Mouse (Mus musculus): Measurements from ENCODE around the gene Chst11. TPM values are rescaled to one million over a fixed set of nuclear protein-coding genes. Genes with fewer than 3 reads are reported as not detected.

Chst11 gene
- total and polyA plus RNA-seq, 3 experiments: 3.1 to 10.6 TPM; not detected in 1

DNA sequence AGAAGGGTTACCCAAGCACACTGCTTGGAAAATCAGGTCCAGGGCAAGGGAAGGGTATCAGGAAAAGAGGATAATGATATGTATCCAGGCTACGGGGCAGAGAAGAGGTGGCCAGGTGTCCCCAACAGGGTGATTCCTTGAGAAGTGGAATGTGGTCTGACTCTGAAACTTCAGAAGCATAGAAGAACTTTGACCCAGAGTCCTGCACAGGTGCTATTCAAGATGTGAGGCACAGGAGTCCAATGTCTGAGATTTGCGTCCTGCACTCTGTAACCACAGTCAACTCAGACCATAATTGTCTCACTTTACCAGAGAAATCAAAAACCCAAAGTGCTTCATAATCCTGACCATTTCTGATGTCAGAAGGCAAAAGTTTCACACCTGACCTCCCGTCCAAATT, 139.3 kb downstream of the Chst11 start:
- Histone ChIP-seq H3K9me3 (replicated peaks; ENCODE audit: insufficient read depth, low read length) (no peaks in the 10 kb centered on the region), H3K36me3 (ENCODE audit: control insufficient read depth in 1 of 2, insufficient read depth in 2 of 2, low read length in 2 of 2) (no peaks in the 10 kb centered on the region), H3K4me1 (ENCODE audit: control insufficient read depth in 1 of 2, insufficient read depth in 2 of 2, low read length in 2 of 2) (no peaks in the 10 kb centered on the region), H3K27me3 (ENCODE audit: control insufficient read depth in 1 of 2, insufficient read depth in 2 of 2, low read length in 2 of 2) (no peaks in the 10 kb centered on the region), H3K9ac (ENCODE audit: control insufficient read depth, low read depth, low read length, poor library complexity, severe bottlenecking) (no peak overlapping the region), H3K4me3 (ENCODE audit: control insufficient read depth in 1 of 2, insufficient read depth in 1 of 2, low read depth in 2 of 2, low read length in 2 of 2) (no peak overlapping the region), H3K27ac (ENCODE audit: control insufficient read depth, low read depth, low read length) (no peak overlapping the region), H3K79me2 (ENCODE audit: control insufficient read depth, insufficient read depth, low read length, poor library complexity) (no peaks in the 10 kb centered on the region)
- no peak for DNase-seq (ENCODE audit: low read depth, low spot score)
- no peak for TF ChIP-seq ETS1 (IDR thresholded peaks at IDR 0.05; ENCODE audit: low read depth, low read length)
- TF ChIP-seq BHLHE40 (IDR thresholded peaks at IDR 0.05; ENCODE audit: borderline replicate concordance, low read depth, low read length): no peak
- no peak for TF ChIP-seq ZNF384 (IDR thresholded peaks at IDR 0.05; ENCODE audit: low read depth, low read length)
- no peak for TF ChIP-seq ZC3H11A (IDR thresholded peaks at IDR 0.05; ENCODE audit: low read depth, low read length)
- no peak for TF ChIP-seq MAZ (IDR thresholded peaks at IDR 0.05; ENCODE audit: low read depth, low read length)
- TF ChIP-seq POLR2AphosphoS5 (IDR thresholded peaks at IDR 0.05; ENCODE audit: borderline replicate concordance, low read depth, low read length): no peak
- no peak for TF ChIP-seq ELF1 (IDR thresholded peaks at IDR 0.05; ENCODE audit: low read depth, low read length)
- no peak for TF ChIP-seq RAD21 (IDR thresholded peaks at IDR 0.05; ENCODE audit: low read depth, low read length)
- TF ChIP-seq MYB (IDR thresholded peaks at IDR 0.05; ENCODE audit: low read depth, low read length): no peak
- TF ChIP-seq E2F4 (IDR thresholded peaks at IDR 0.05; ENCODE audit: borderline replicate concordance, low read depth, low read length): no peak
- TF ChIP-seq TCF12 (IDR thresholded peaks at IDR 0.05; ENCODE audit: low read depth, low read length): no peak
- TF ChIP-seq CHD1 (IDR thresholded peaks at IDR 0.05; ENCODE audit: low read depth, low read length): no peak
- no peak for TF ChIP-seq MXI1 (IDR thresholded peaks at IDR 0.05; ENCODE audit: low read depth, low read length)
- no peak for TF ChIP-seq JUND (IDR thresholded peaks at IDR 0.05; ENCODE audit: low read depth, low read length)
- no peak for TF ChIP-seq POLR2A (IDR thresholded peaks at IDR 0.05; ENCODE audit: control insufficient read depth in 1 of 2, insufficient read depth in 1 of 2, low read depth in 1 of 2, low read length in 2 of 2, poor library complexity in 1 of 2)
- TF ChIP-seq NELFE (IDR thresholded peaks at IDR 0.05; ENCODE audit: low read depth, low read length): no peak

DNA sequence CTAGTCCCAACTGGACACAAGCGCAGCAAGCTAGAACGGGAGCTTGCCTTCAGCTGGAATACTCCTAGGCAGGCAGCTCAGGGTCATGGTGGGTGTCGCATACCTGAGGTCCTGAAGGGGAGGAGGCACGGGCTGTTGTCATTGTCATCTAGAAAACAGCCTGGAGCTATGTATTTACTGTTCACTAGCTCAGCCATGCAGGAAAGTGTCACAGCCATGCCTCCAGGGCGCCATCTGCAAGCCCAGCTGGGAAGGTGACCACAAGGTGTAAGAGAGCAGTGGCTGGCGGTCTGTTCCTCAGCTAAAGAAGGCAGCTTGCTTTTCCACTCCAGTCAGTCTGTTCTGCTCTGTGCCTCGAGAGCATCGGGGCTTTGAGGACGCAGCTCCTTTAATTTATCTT, 141.1 kb downstream of the Chst11 start:
- Histone ChIP-seq H3K27ac (ENCODE audit: control insufficient read depth, low read depth, low read length) (no peak overlapping the region), H3K4me1 (ENCODE audit: control insufficient read depth in 1 of 2, insufficient read depth in 2 of 2, low read length in 2 of 2) (no peaks in the 10 kb centered on the region), H3K9ac (ENCODE audit: control insufficient read depth, low read depth, low read length, poor library complexity, severe bottlenecking) (no peak overlapping the region), H3K4me3 (ENCODE audit: control insufficient read depth in 1 of 2, insufficient read depth in 1 of 2, low read depth in 2 of 2, low read length in 2 of 2) (no peak overlapping the region), H3K36me3 (ENCODE audit: control insufficient read depth in 1 of 2, insufficient read depth in 2 of 2, low read length in 2 of 2) (no peaks in the 10 kb centered on the region), H3K79me2 (ENCODE audit: control insufficient read depth, insufficient read depth, low read length, poor library complexity) (no peaks in the 10 kb centered on the region), H3K9me3 (replicated peaks; ENCODE audit: insufficient read depth, low read length) (no peaks in the 10 kb centered on the region), H3K27me3 (ENCODE audit: control insufficient read depth in 1 of 2, insufficient read depth in 2 of 2, low read length in 2 of 2) (no peaks in the 10 kb centered on the region)
- DNase-seq (ENCODE audit: low read depth, low spot score): no peak
- TF ChIP-seq ZC3H11A (IDR thresholded peaks at IDR 0.05; ENCODE audit: low read depth, low read length): no peak
- TF ChIP-seq ETS1 (IDR thresholded peaks at IDR 0.05; ENCODE audit: low read depth, low read length): no peak
- TF ChIP-seq RAD21 (IDR thresholded peaks at IDR 0.05; ENCODE audit: low read depth, low read length): no peak
- no peak for TF ChIP-seq ZKSCAN1 (IDR thresholded peaks at IDR 0.05; ENCODE audit: low read depth, low read length)
- TF ChIP-seq MXI1 (IDR thresholded peaks at IDR 0.05; ENCODE audit: low read depth, low read length): no peak
- no peak for TF ChIP-seq UBTF (IDR thresholded peaks at IDR 0.05; ENCODE audit: borderline replicate concordance, insufficient read depth, low read depth, low read length)
- TF ChIP-seq CHD2 (IDR thresholded peaks at IDR 0.05; ENCODE audit: low read length): no peak
- no peak for TF ChIP-seq TCF12 (IDR thresholded peaks at IDR 0.05; ENCODE audit: low read depth, low read length)
- no peak for TF ChIP-seq JUND (IDR thresholded peaks at IDR 0.05; ENCODE audit: low read depth, low read length)
- TF ChIP-seq USF1 (IDR thresholded peaks at IDR 0.05; ENCODE audit: low read depth, low read length): no peak
- no peak for TF ChIP-seq POLR2AphosphoS2 (IDR thresholded peaks at IDR 0.05; ENCODE audit: low read length)
- no peak for TF ChIP-seq NRF1 (IDR thresholded peaks at IDR 0.05; ENCODE audit: insufficient read depth, low read depth, low read length, poor library complexity, severe bottlenecking)
- no peak for TF ChIP-seq MEF2A (IDR thresholded peaks at IDR 0.05; ENCODE audit: extremely low read depth, insufficient replicate concordance, low read depth, low read length, poor library complexity, severe bottlenecking)
- no peak for TF ChIP-seq SIN3A (IDR thresholded peaks at IDR 0.05; ENCODE audit: low read length)
- TF ChIP-seq MYB (IDR thresholded peaks at IDR 0.05; ENCODE audit: low read depth, low read length): no peak
- TF ChIP-seq POLR2A (IDR thresholded peaks at IDR 0.05; ENCODE audit: control insufficient read depth in 1 of 2, insufficient read depth in 1 of 2, low read depth in 1 of 2, low read length in 2 of 2, poor library complexity in 1 of 2): no peak
- TF ChIP-seq EP300 (IDR thresholded peaks at IDR 0.05; ENCODE audit: low read depth in 1 of 2, low read length in 2 of 2): no peak
- TF ChIP-seq KAT2A (conservative IDR thresholded peaks at IDR 0.05; ENCODE audit: low read depth, low read length): no peak
- TF ChIP-seq GATA1 (IDR thresholded peaks at IDR 0.05; ENCODE audit: low read depth, low read length): no peak
